In the genomic region with DNA sequence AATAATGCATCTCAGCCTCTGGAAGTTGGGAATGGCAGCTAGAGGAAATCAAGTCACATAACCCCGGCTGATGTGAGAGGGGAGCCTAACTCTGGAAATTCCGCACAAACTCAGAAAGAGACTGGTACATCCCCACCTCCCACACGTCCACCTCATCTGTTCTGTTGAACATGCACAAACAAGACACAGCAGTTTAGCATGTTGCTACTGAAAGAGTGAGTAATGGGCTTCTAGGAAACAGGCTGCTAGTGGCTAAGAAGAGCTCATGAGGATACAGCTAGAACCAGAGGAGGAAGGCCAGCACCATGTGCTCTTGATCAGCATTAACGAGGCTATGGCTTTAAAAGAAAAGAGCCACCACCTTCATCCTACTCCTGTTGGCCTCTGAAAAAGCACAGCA, we compare ENCODE assay signal across 14 mouse cellular contexts. TPM values are rescaled to one million over a fixed set of nuclear protein-coding genes. Genes with fewer than 3 reads are reported as not detected.
DNase-seq lines count a peak whose midpoint lies in the region; ATAC-seq and TF ChIP-seq lines count a peak whose summit lies in the region.
"Had no signal": no experiment of that assay in that cellular context is flagged by ENCODE, and none has a peak within 500 bp of the region (broad histone marks: within the 10 kb centered on the region; RNA-seq: fewer than 3 reads in every experiment).

No protein-coding gene starts in this region.

- 71% methylated on average over 4 of the region's 4 CpGs for WGBS in forebrain, embryonic 12.5 days
- 61% methylated on average over 4 of the region's 4 CpGs for WGBS in forebrain, embryonic 16.5 days
- WGBS in limb, embryonic 13.5 days: 57% methylated on average over 4 of the region's 4 CpGs
- 74% methylated on average over 4 of the region's 4 CpGs for WGBS in limb, embryonic 10.5 days
- 73% methylated on average over 4 of the region's 4 CpGs for WGBS in liver, embryonic 16.5 days (ENCODE audit: insufficient replicate concordance)

- H3K36me3 ChIP-seq in forebrain, embryonic 12.5 days (replicated peaks): peaks cover 45% of the 10 kb centered on the region
- H3K36me3 ChIP-seq in forebrain, embryonic 16.5 days (ENCODE audit: control insufficient read depth, insufficient read depth): peaks cover 21% of the 10 kb centered on the region
- peaks cover 53% of the 10 kb centered on the region for H3K36me3 ChIP-seq in limb, embryonic 13.5 days
- H3K36me3 ChIP-seq in limb, embryonic 10.5 days: peaks cover 62% of the 10 kb centered on the region
- peaks cover 46% of the 10 kb centered on the region for H3K36me3 ChIP-seq in liver, embryonic 16.5 days (ENCODE audit: control insufficient read depth, insufficient read depth)

- H3K4me1 ChIP-seq in forebrain, embryonic 12.5 days: peaks cover 42% of the 10 kb centered on the region
- H3K4me1 ChIP-seq in forebrain, embryonic 16.5 days (replicated peaks; ENCODE audit: control insufficient read depth, insufficient read depth, low read length): peaks cover 27% of the 10 kb centered on the region
- peaks cover 43% of the 10 kb centered on the region for H3K4me1 ChIP-seq in limb, embryonic 13.5 days
- peaks cover 44% of the 10 kb centered on the region for H3K4me1 ChIP-seq in limb, embryonic 10.5 days
- H3K4me1 ChIP-seq in bone marrow macrophage, adult 2 months (ENCODE audit: control insufficient read depth, insufficient read depth, low read length): peaks cover 50% of the 10 kb centered on the region
- H3K4me1 ChIP-seq in liver, embryonic 16.5 days (ENCODE audit: control insufficient read depth, low read depth, low read length): peaks cover 42% of the 10 kb centered on the region

- no peak overlapping the region for H3K4me3 ChIP-seq in forebrain, embryonic 12.5 days (replicated peaks)
- H3K4me3 ChIP-seq in forebrain, embryonic 16.5 days (replicated peaks; ENCODE audit: low read length): no peak overlapping the region
- no peak overlapping the region for H3K4me3 ChIP-seq in limb, embryonic 13.5 days
- H3K4me3 ChIP-seq in limb, embryonic 10.5 days: no peak overlapping the region
- H3K4me3 ChIP-seq in bone marrow macrophage, adult 2 months (ENCODE audit: insufficient read depth, low read length): no peak overlapping the region
- peak overlapping the region; percentile 88; the same call in 1 of the 2 replicates for H3K4me3 ChIP-seq in liver, embryonic 16.5 days (ENCODE audit: low read depth, low read length)

- no peak for ATAC-seq in forebrain, embryonic 12.5 days (ENCODE audit: low FRiP score)
- ATAC-seq in forebrain, embryonic 16.5 days: no peak
- ATAC-seq in limb, embryonic 13.5 days (ENCODE audit: low FRiP score, low read depth): no peak
- no peak for ATAC-seq in liver, embryonic 16.5 days (ENCODE audit: low read depth)
- ATAC-seq: hindbrain, embryonic 16.5 days had no signal

- H3K4me2 ChIP-seq in forebrain, embryonic 12.5 days: no peak overlapping the region
- no peak overlapping the region for H3K4me2 ChIP-seq in forebrain, embryonic 16.5 days (ENCODE audit: low read length)
- H3K4me2 ChIP-seq in limb, embryonic 13.5 days (replicated peaks): peak overlapping the region; percentile 96; the same call in 1 of the 2 replicates
- peak overlapping the region; percentile 85 for H3K4me2 ChIP-seq in liver, embryonic 16.5 days (ENCODE audit: low read depth, low read length)

- H3K27me3 ChIP-seq in forebrain, embryonic 12.5 days: no peaks in the 10 kb centered on the region
- no peaks in the 10 kb centered on the region for H3K27me3 ChIP-seq in forebrain, embryonic 16.5 days (replicated peaks; ENCODE audit: control insufficient read depth, insufficient read depth, low read length)
- no peaks in the 10 kb centered on the region for H3K27me3 ChIP-seq in limb, embryonic 13.5 days
- H3K27me3 ChIP-seq in limb, embryonic 10.5 days (ENCODE audit: low read depth, poor library complexity, severe bottlenecking): no peaks in the 10 kb centered on the region
- H3K27me3 ChIP-seq in liver, embryonic 16.5 days (ENCODE audit: control insufficient read depth, insufficient read depth, low read depth, low read length): no peaks in the 10 kb centered on the region

- TF ChIP-seq POLR2A in bone marrow macrophage, adult 2 months (IDR thresholded peaks at IDR 0.05; ENCODE audit: borderline replicate concordance, low read depth, low read length): no peak

- TF ChIP-seq CTCF in bone marrow macrophage, adult 2 months (IDR thresholded peaks at IDR 0.05; ENCODE audit: low read depth, low read length): no peak

- peak overlapping the region; percentile 1; the same call in 1 of the 2 replicates for H3K9ac ChIP-seq in forebrain, embryonic 12.5 days
- H3K9ac ChIP-seq in forebrain, embryonic 16.5 days (replicated peaks; ENCODE audit: low read depth, low read length): no peak overlapping the region
- peak overlapping the region; percentile 40; the same call in 1 of the 2 replicates for H3K9ac ChIP-seq in limb, embryonic 13.5 days
- peak overlapping the region; percentile 4; the same call in 1 of the 2 replicates for H3K9ac ChIP-seq in liver, embryonic 16.5 days (ENCODE audit: low read depth, low read length)

- no peak for DNase-seq in limb, embryonic 10.5 days (ENCODE audit: low spot score)
- no peak for DNase-seq in spleen, postnatal 36 days (ENCODE audit: low spot score in 2 of 2)
- DNase-seq in yolk sac, embryonic 10.5 days (ENCODE audit: low spot score): no peak
- DNase-seq: B cell, adult 2 months; cerebellum, adult 8-10 months; gastrocnemius, postnatal 25 days; left cerebral cortex, postnatal 4 days; thymus, postnatal 36 days had no signal

- H3K9me3 ChIP-seq in forebrain, embryonic 12.5 days: no peaks in the 10 kb centered on the region
- H3K9me3 ChIP-seq in forebrain, embryonic 16.5 days (ENCODE audit: control insufficient read depth, low read length): no peaks in the 10 kb centered on the region
- no peaks in the 10 kb centered on the region for H3K9me3 ChIP-seq in limb, embryonic 13.5 days
- no peaks in the 10 kb centered on the region for H3K9me3 ChIP-seq in limb, embryonic 10.5 days (replicated peaks)
- no peaks in the 10 kb centered on the region for H3K9me3 ChIP-seq in liver, embryonic 16.5 days (replicated peaks; ENCODE audit: control insufficient read depth, low read length)

- H3K27ac ChIP-seq in forebrain, embryonic 12.5 days: no peak overlapping the region
- no peak overlapping the region for H3K27ac ChIP-seq in forebrain, embryonic 16.5 days (ENCODE audit: low read length)
- no peak overlapping the region for H3K27ac ChIP-seq in limb, embryonic 13.5 days
- H3K27ac ChIP-seq in limb, embryonic 10.5 days: no peak overlapping the region
- peak overlapping the region; percentile 82 for H3K27ac ChIP-seq in bone marrow macrophage, adult 2 months (ENCODE audit: insufficient read depth, low read depth, low read length)
- H3K27ac ChIP-seq in liver, embryonic 16.5 days (ENCODE audit: low read length): peak overlapping the region; percentile 97

RNA-seq across cellular contexts. Expression of a gene that starts 3.3 kb away (rescaled TPM):
- 21.4 and 28.7 TPM in 2 replicates for polyA plus RNA-seq in forebrain, embryonic 12.5 days (2016; fragmentation: Nextera tagmentation; extraction: Ambion mirVana)
- 6.4 and 6.9 TPM in 2 replicates for polyA plus RNA-seq in forebrain, embryonic 16.5 days (2015; fragmentation: Nextera tagmentation; extraction: Ambion mirVana)
- polyA plus RNA-seq in limb, embryonic 13.5 days (2015; fragmentation: Nextera tagmentation; extraction: Ambion mirVana): 12.8 and 15.0 TPM in 2 replicates
- 24.6 and 27.3 TPM in 2 replicates for polyA plus RNA-seq in limb, embryonic 10.5 days (2016; fragmentation: Nextera tagmentation; extraction: Ambion mirVana)
- polyA plus RNA-seq in bone marrow macrophage, adult 2 months (2012; ENCODE audit: insufficient read depth, insufficient read length, missing spikeins): 45.0 and 48.5 TPM in 2 replicates
- 13.9 and 16.7 TPM in 2 replicates for polyA plus RNA-seq in liver, embryonic 16.5 days (2015; fragmentation: Nextera tagmentation; extraction: Ambion mirVana)

RNA-seq across cellular contexts. Expression of a gene that starts 3.4 kb away (rescaled TPM):
- polyA plus RNA-seq in forebrain, embryonic 12.5 days (2016; fragmentation: Nextera tagmentation; extraction: Ambion mirVana): 6.5 and 7.6 TPM in 2 replicates
- polyA plus RNA-seq in forebrain, embryonic 16.5 days (2015; fragmentation: Nextera tagmentation; extraction: Ambion mirVana): 4.1 and 6.3 TPM in 2 replicates
- polyA plus RNA-seq in limb, embryonic 13.5 days (2015; fragmentation: Nextera tagmentation; extraction: Ambion mirVana): 8.8 and 9.2 TPM in 2 replicates
- 5.9 and 6.1 TPM in 2 replicates for polyA plus RNA-seq in limb, embryonic 10.5 days (2016; fragmentation: Nextera tagmentation; extraction: Ambion mirVana)
- polyA plus RNA-seq in bone marrow macrophage, adult 2 months (2012; ENCODE audit: insufficient read depth, insufficient read length, missing spikeins): 27.5 and 28.0 TPM in 2 replicates
- 2.8 and 3.0 TPM in 2 replicates for polyA plus RNA-seq in liver, embryonic 16.5 days (2015; fragmentation: Nextera tagmentation; extraction: Ambion mirVana)

RNA-seq across cellular contexts. Expression of a gene that starts 12.7 kb away (rescaled TPM):
- 9.5 TPM in 2 replicates for polyA plus RNA-seq in forebrain, embryonic 12.5 days (2016; fragmentation: Nextera tagmentation; extraction: Ambion mirVana)
- polyA plus RNA-seq in forebrain, embryonic 16.5 days (2015; fragmentation: Nextera tagmentation; extraction: Ambion mirVana): 35.0 and 40.0 TPM in 2 replicates
- polyA plus RNA-seq in limb, embryonic 13.5 days (2015; fragmentation: Nextera tagmentation; extraction: Ambion mirVana): 16.4 and 17.3 TPM in 2 replicates
- polyA plus RNA-seq in limb, embryonic 10.5 days (2016; fragmentation: Nextera tagmentation; extraction: Ambion mirVana): 5.8 and 9.9 TPM in 2 replicates
- polyA plus RNA-seq in bone marrow macrophage, adult 2 months (2012; ENCODE audit: insufficient read depth, insufficient read length, missing spikeins): 10.2 and 10.6 TPM in 2 replicates
- polyA plus RNA-seq in liver, embryonic 16.5 days (2015; fragmentation: Nextera tagmentation; extraction: Ambion mirVana): 2.0 and 2.4 TPM in 2 replicates

RNA-seq across cellular contexts. Expression of a gene that starts 53.3 kb away (rescaled TPM):
- 11.4 and 11.9 TPM in 2 replicates for polyA plus RNA-seq in forebrain, embryonic 12.5 days (2016; fragmentation: Nextera tagmentation; extraction: Ambion mirVana)
- polyA plus RNA-seq in forebrain, embryonic 16.5 days (2015; fragmentation: Nextera tagmentation; extraction: Ambion mirVana): 21.9 and 24.1 TPM in 2 replicates
- 6.0 and 6.3 TPM in 2 replicates for polyA plus RNA-seq in limb, embryonic 13.5 days (2015; fragmentation: Nextera tagmentation; extraction: Ambion mirVana)
- polyA plus RNA-seq in limb, embryonic 10.5 days (2016; fragmentation: Nextera tagmentation; extraction: Ambion mirVana): 4.8 and 5.4 TPM in 2 replicates
- polyA plus RNA-seq in bone marrow macrophage, adult 2 months (2012; ENCODE audit: insufficient read depth, insufficient read length, missing spikeins): 33.0 and 38.6 TPM in 2 replicates
- 1.9 and 2.1 TPM in 2 replicates for polyA plus RNA-seq in liver, embryonic 16.5 days (2015; fragmentation: Nextera tagmentation; extraction: Ambion mirVana)

Comparison
In these comparisons a context has a peak if more than half of its experiments do, and no peak if none do; other contexts are left out.
1. H3K27ac ChIP-seq: peak in bone marrow macrophage, adult 2 months (single experiment) and liver, embryonic 16.5 days (single experiment); none in forebrain, embryonic 12.5 days (single experiment), forebrain, embryonic 16.5 days (single experiment), limb, embryonic 13.5 days (single experiment) and limb, embryonic 10.5 days (single experiment).
2. H3K4me2 ChIP-seq: peak in limb, embryonic 13.5 days (single experiment) and liver, embryonic 16.5 days (single experiment); none in forebrain, embryonic 12.5 days (single experiment) and forebrain, embryonic 16.5 days (single experiment).